Mouse (Mus musculus) adipocyte (in vitro differentiated cells): ENCODE measurements around the gene Iqschfp.

Experiments
- DNase-seq: peaks from one replicate; pipeline ENCODE4 v3.0.0-alpha.2; 2016; ENCODE audit warnings: low spot score

Iqschfp gene

GRCm38 (mm10) chr3:68203934-68204467 lies 312.0 kb downstream of the Iqschfp start:
- DNase-seq = no peak

GRCm38 (mm10) chr3:68210422-68210821 lies 318.4 kb downstream of the Iqschfp start:
- no peak for DNase-seq

DNA sequence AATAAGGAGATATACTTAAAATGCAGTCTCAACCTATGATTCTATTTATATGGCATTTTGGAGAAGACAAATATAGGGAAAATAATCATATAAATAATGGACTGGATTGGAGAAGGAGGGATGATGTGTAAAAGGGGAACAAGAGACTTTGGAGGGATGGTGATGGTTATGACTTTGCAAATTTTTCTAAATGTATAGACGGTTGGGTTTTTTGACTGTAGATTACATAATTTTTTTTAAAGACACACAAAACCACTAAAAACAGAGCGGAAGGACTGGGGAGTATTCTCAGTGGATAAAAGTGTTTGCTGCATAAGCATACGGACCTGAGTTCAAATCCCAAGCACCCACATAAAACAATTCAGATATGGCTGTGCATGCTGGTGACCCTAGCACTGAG lies 329.4 kb downstream of the Iqschfp start:
- no peak for DNase-seq

GRCm38 (mm10) chr3:68239887-68240286 lies 347.9 kb downstream of the Iqschfp start:
- no peak for DNase-seq

DNA sequence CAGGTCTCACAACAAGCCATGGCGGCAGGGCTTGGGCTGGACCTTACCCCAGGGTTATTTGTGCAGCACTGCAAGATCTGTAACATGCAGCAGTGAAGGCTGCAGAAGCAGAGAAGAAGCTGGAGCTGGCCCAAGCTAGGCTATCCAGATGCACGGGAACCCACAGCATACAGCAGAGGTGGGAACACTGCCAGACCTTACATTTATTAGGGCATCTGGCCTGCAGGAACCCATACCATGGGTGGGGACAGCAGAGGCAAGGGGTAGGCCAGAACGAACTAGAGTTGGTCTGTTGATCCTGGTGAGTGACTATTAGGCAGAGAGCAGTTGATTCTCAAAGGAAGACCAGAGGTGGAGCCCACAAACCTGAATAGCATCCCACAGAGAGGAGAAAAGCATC lies 351.2 kb downstream of the Iqschfp start:
- DNase-seq = no peak

DNA sequence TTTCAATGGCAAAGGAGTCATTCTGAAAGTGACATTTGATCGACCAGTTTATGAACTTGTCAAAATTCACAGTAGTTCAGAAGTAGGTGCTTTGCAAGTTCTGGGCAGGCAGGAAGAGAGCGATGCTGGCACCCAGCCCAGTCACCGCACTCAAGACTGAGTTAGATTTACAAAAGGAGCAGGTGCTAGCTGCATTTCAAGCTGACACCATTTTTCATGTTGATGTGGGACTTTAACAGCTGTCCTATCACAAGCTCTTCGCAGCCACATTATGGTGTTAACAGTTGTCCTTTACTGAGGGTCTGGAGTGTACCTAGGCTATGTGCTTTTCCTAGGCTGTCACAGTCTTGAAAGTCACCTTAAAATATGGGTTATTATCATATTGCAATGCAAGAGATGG lies 354.1 kb downstream of the Iqschfp start:
- DNase-seq = no peak

DNA sequence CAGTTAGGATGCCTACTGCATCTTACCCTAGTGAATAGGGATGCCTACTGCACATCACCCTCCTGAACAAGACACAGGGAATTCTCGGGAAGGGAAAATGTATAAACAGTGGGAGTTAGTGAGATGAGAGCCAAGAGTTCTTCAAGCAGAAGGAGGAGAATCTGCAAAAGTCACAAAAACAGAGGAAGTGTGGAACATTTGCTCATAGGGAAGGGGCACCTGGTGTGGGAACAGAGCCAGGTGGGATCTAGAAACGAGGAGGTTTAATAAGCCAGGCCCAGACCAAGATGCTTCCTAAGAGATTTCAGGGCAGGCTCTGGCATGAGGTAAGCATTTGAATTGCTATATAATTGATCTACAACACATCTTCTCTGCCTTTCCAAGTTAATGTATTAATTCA lies 358.6 kb downstream of the Iqschfp start:
- DNase-seq = no peak

GRCm38 (mm10) chr3:68252335-68252734 lies 360.3 kb downstream of the Iqschfp start:
- DNase-seq = no peak

DNA sequence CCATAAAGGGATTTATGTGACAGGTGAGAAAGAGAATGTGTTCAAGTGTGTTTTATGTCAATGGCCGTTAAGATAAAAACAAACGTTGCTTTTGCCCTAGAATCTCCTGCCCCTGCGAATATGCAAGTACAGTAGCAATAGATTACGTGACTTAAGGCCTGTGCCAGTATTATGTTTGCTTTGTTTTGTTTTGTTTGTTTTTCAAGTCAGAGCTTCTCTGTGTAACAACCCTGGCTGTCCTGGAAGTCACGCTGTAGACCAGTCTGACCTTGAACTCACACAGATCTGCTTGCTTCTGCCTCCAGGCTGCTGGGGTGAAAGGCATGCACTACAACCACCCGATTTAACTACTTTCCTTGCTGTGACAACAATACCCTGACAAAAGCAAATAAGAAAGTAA lies 370.3 kb downstream of the Iqschfp start:
- no peak for DNase-seq

GRCm38 (mm10) chr3:68267905-68268304 lies 375.9 kb downstream of the Iqschfp start:
- no peak for DNase-seq

- no peak for DNase-seq
Measured at GRCm38 (mm10) chr3:68269251-68269650, 377.2 kb downstream of the Iqschfp start.

- no peak for DNase-seq
Measured at GRCm38 (mm10) chr3:68270246-68270645, 378.2 kb downstream of the Iqschfp start.

DNA sequence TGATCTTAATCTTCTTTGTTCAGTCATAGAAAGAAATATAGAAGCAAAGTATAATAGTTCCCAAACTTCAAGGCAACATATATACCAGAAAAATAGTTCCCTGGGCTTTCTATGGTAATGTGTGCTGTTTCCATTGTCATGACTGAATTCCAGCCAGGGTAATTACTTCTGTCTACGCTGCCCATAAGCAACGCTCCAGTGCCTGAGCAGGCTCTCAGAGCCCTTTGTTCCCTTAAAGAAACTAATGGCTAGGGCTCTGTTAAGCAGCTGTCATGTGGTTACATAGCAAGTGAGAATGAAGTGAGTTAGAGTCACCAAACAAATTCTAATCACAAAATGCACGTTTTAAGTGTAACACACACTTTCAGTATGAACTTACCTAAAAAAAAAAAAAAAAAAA lies 379.4 kb downstream of the Iqschfp start:
- DNase-seq = no peak

- no peak for DNase-seq
Measured at GRCm38 (mm10) chr3:68271881-68272280, 379.8 kb downstream of the Iqschfp start.

DNA sequence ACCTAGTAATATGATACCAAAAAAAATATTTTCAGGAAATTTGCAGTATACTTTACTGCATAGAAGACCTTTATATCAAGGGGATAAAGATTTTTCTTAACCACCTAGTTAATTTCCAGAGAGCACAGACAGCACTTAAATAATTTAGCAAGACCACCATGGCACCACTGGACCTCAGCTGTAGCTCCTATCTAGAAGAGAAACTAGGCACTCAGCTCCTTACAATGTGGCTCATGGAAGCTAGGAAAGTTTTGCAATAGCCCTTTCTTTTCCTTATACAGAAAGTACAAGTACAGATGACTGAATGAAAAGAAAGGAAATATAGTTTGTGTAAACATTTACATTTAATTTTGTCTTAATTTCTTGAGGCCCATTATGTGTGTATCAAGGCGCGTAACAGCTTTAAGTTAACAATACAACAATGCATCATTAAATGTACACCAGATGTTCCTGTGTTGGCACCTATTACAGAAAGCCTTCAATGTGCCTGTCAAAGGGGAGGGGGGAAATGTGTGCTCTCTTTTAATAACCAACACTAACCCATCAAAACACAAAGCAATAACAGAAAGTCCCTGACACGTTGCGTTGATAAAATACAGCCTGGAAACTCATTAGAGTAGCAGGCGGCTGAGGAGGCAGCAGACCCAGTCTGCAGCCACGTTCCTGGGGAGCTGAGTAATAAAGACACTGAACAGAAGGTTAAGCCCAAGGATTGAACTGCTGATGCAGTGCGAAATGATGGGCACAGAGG lies 391.0 kb downstream of the Iqschfp start:
- DNase-seq = no peak

- no peak for DNase-seq
Measured at GRCm38 (mm10) chr3:68283595-68283991, 391.6 kb downstream of the Iqschfp start.

- DNase-seq = no peak
Measured at GRCm38 (mm10) chr3:68284500-68284899, 392.5 kb downstream of the Iqschfp start.

GRCm38 (mm10) chr3:68296752-68297151 lies 404.7 kb downstream of the Iqschfp start:
- no peak for DNase-seq

GRCm38 (mm10) chr3:68305647-68306046 lies 413.6 kb downstream of the Iqschfp start:
- no peak for DNase-seq

GRCm38 (mm10) chr3:68306726-68307125 lies 414.7 kb downstream of the Iqschfp start:
- DNase-seq = no peak

DNA sequence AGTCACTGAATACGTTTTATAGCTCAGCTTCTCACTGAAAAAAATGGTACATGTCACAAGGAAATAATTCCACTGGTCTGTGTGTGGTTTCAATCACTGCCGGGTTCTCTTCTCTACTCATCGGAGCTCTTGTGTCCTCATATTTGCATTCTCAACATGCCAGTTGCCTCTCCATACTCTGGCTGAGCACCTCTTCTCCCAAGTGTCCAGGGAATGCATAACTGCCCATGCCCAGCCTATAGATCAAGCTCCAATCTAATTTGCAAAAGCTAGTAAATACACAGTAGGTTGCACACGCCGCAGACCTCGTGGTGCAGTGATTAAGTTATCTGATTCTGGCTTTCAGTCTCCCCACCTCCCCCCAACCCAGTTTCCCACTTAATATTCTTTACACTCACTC lies 433.5 kb downstream of the Iqschfp start:
- no peak for DNase-seq

GRCm38 (mm10) chr3:68332515-68332914 lies 440.5 kb downstream of the Iqschfp start:
- no peak for DNase-seq

- no peak for DNase-seq
Measured at GRCm38 (mm10) chr3:68335501-68335900, 443.5 kb downstream of the Iqschfp start.

- no peak for DNase-seq
Measured at GRCm38 (mm10) chr3:68350624-68351023, 458.6 kb downstream of the Iqschfp start.
